Mouse (Mus musculus) forebrain, embryonic 14.5 days (tissue): Measurements from ENCODE around the gene Upk1a. TPM values are rescaled to one million over a fixed set of nuclear protein-coding genes. Genes with fewer than 3 reads are reported as not detected.
A peak's percentile ranks its signal among the peaks of the same experiment; 100 is the strongest.

Experiments used
- ATAC-seq: fragments of 200-750 bp; cut with Nextera tagmentation; 2 replicates; pipeline ENCODE4 v1.8.0; 2017; ENCODE audit warnings: mild to moderate bottlenecking, moderate library complexity
- DNase-seq: peaks from one replicate; pipeline ENCODE4 v3.0.0-alpha.2; 2015; ENCODE audit warnings: low spot score
- H3K27ac ChIP-seq: fragments of 300-500 bp; sonication (generic); 2 replicates; pipeline ENCODE4 v1.5.1; 2014; ENCODE audit warnings: low read depth, mild to moderate bottlenecking, control low read depth, low read length, moderate library complexity
- H3K27me3 ChIP-seq: fragments of 300-500 bp; sonication (generic); replicated peaks from 2 replicates; pipeline ENCODE4 v1.6.1; 2014; ENCODE audit warnings: low read length, control low read depth, mixed read lengths; ENCODE audit not compliant: control insufficient read depth, insufficient read depth
- H3K36me3 ChIP-seq: fragments of 300-500 bp; sonication (generic); 2 replicates; pipeline ENCODE4 v1.6.1; 2014; ENCODE audit warnings: low read length, control low read depth; ENCODE audit not compliant: control insufficient read depth, insufficient read depth
- H3K4me1 ChIP-seq: fragments of 300-500 bp; sonication (generic); 2 replicates; pipeline ENCODE4 v1.6.1; 2014; ENCODE audit warnings: antibody characterized with exemption, low read length, control low read depth; ENCODE audit not compliant: control insufficient read depth, insufficient read depth
- H3K4me2 ChIP-seq: fragments of 300-500 bp; sonication (generic); 2 replicates; pipeline ENCODE4 v1.6.1; 2014; ENCODE audit warnings: mild to moderate bottlenecking, control low read depth, low read length
- H3K4me3 ChIP-seq: fragments of 300-500 bp; sonication (generic); 2 replicates; pipeline ENCODE4 v1.5.1; 2014; ENCODE audit warnings: low read depth, low read length, control low read depth
- H3K9ac ChIP-seq: fragments of 300-500 bp; sonication (generic); 2 replicates; pipeline ENCODE4 v1.6.1; 2014; ENCODE audit warnings: mild to moderate bottlenecking, low read length, control low read depth, moderate library complexity
- H3K9me3 ChIP-seq: fragments of 300-500 bp; sonication (generic); replicated peaks from 2 replicates; pipeline ENCODE4 v1.6.1; 2016; ENCODE audit warnings: low read length, control low read depth, mixed read lengths; ENCODE audit not compliant: control insufficient read depth
- WGBS: fragments of 180-500 bp; shearing (Covaris S2); extraction: QIAGEN DNeasy Blood & Tissue Kit; methylation state at CpG from one replicate; pipeline ENCODE4 v1.1.7; 2014; 5-methylcytosine and 5-hydroxymethylcytosine counted together
- polyA plus RNA-seq: library from polyadenylated mRNA; unstranded; fragments of >200 nt; fragmentation: Nextera tagmentation; extraction: Ambion mirVana; gene quantifications from 2 replicates; pipeline ENCODE4 v1.2.1, GENCODE M21; 2014

Upk1a gene
- polyA plus RNA-seq, 1 experiment from 2014 or later = 0.20 TPM

DNA sequence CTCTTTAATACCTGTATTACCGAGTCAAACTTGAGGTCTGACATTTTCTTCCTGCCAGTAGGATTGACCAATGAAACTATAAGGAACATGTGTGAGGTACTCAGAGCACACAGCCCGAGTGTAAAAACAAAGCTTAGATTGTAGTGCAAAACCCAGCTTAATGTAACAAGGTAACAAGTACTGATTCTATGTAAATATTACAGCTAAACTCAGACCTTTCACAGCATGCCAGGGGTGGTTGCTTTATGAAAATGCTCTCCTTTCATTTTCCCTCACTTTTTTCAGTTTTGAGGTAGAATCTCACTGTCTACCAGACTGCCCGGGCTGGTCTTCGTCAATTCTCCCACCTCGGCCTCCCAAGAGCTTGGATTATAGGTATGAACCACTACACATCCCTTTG lies 16.6 kb downstream of the Upk1a start:
- WGBS = 82% methylated on average over 5 of the region's 5 CpGs
- no peak for ATAC-seq
- H3K9ac ChIP-seq = no peak overlapping the region

DNA sequence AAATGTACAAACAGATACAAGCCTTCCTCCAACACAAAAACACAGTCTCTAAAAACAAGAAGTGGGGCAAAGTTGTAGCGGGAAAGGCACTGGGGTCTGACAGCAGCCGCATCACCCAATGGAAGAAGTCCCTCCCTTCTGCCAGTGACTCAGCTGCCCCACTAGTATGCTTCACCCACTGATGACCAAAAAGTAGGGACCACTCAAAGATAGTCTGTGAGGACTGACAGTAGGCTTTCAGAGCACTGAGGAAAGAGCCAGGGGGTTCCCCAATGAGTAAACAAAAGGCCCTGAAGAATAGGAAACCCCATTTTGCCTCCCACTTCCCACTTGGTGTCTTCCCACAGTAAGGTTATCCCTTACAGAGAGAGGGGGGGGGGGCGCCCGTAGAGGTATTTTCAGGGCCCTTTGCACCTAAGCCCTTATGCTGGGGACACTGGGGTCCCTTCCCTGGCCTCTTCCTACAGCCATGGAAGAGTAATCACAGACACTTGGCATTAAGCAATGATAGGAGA lies 18.1 kb downstream of the Upk1a start:
- no peaks in the 10 kb centered on the region for H3K36me3 ChIP-seq
- H3K9me3 ChIP-seq = no peaks in the 10 kb centered on the region
- 67% methylated on average over 4 of the region's 4 CpGs for WGBS
- no peaks in the 10 kb centered on the region for H3K27me3 ChIP-seq
- no peaks in the 10 kb centered on the region for H3K4me1 ChIP-seq
- H3K9ac ChIP-seq = no peak overlapping the region
- H3K27ac ChIP-seq = no peak overlapping the region
- no peak overlapping the region for H3K4me3 ChIP-seq
- ATAC-seq = no peak
- no peak for DNase-seq
- no peak overlapping the region for H3K4me2 ChIP-seq

More for the DNA sequence above, 16.6 kb downstream of the Upk1a start:
- no peaks in the 10 kb centered on the region for H3K9me3 ChIP-seq
- H3K4me2 ChIP-seq = no peak overlapping the region
- DNase-seq = no peak
- H3K27ac ChIP-seq = no peak overlapping the region
- H3K4me1 ChIP-seq = no peaks in the 10 kb centered on the region
- no peaks in the 10 kb centered on the region for H3K27me3 ChIP-seq
- H3K4me3 ChIP-seq = no peak overlapping the region
- no peaks in the 10 kb centered on the region for H3K36me3 ChIP-seq

DNA sequence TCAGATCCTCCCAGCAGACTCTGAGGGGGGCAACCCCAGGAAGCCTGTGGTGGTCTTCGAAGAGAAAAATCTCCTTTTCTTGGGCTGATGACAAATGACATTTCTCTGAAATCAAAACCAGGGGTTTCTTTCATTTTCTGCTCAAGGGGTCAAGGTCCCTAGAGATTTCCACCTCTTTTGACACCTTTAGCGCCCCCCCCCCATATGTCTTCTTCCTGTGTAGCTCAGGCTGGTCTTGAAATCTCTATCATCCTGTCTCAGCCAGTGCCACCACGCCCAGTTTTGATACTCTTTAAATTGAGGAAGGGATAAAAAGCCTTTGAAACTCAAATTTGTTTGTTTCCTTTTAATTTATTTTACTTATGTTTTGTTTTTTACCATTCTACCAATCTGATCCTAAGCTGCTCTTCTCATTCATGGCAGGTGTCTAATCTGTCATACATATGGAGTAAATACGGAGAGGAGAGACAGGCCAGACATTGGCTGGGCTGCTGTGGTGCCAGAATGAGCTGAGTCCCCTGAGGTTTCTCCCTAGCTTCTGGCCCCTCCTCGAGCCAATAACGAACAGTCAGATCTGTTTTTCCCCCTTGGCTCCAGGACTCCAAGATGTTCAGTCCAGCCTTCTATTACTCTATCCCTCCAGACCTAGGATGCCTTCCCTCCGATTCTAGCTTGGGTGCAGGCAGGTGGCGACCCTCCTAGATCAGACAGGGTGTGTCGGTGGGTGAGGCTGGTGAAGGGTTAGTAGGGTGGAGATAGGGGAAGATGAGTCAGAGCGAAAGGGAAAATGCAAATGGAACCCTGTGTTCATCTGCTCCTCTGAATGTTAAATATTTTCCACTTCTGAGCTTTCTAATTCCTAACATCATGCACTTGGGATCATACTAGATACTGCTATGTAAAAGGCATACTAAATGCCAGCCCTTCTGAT lies 18.8 kb downstream of the Upk1a start:
- no peak for DNase-seq
- Histone ChIP-seq H3K27me3 (no peaks in the 10 kb centered on the region), H3K4me3 (no peak overlapping the region), H3K27ac (no peak overlapping the region), H3K4me2 (no peak overlapping the region), H3K36me3 (no peaks in the 10 kb centered on the region), H3K4me1 (no peaks in the 10 kb centered on the region), H3K9ac (no peak overlapping the region), H3K9me3 (no peaks in the 10 kb centered on the region)
- no peak for ATAC-seq
- 75% methylated on average over 10 of the region's 10 CpGs for WGBS

DNA sequence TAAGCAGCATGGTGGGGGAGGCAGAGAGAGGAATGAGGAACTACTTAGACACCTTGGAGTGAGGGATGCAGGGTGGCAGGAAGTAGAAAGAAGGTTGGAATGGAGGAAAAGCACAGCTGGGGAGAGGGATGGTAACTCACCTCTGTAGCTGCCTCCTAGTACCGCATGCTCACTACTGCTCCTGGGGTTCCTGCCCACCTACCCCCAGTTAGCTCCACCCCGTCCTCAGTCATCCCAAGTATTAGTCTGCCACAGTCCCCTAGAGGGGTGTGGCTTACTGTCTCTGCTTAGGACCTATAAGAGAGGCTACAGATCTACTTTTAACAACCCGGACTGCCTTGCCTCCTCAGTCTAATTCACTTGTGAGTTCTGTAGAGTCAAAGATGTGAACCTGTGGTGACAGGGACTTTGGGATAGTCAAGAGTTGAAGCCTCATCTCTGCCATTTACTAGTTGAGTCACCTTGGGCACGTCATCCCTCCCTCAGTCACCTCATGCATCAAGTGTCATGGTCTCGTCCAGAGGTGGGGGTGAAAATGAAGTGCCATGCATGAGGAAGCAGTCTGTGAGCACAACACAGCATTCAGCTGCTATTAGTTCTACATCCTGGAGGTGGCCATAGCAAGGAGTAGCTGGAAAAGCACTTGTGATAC lies 19.7 kb downstream of the Upk1a start:
- no peaks in the 10 kb centered on the region for H3K27me3 ChIP-seq
- DNase-seq (no peak), ATAC-seq (no peak)
- 58% methylated on average over 5 of the region's 5 CpGs for WGBS
- H3K4me1 ChIP-seq = no peaks in the 10 kb centered on the region
- H3K27ac ChIP-seq = no peak overlapping the region
- H3K9ac ChIP-seq = no peak overlapping the region
- no peak overlapping the region for H3K4me3 ChIP-seq
- H3K36me3 ChIP-seq = no peaks in the 10 kb centered on the region
- H3K4me2 ChIP-seq = no peak overlapping the region
- no peaks in the 10 kb centered on the region for H3K9me3 ChIP-seq

DNA sequence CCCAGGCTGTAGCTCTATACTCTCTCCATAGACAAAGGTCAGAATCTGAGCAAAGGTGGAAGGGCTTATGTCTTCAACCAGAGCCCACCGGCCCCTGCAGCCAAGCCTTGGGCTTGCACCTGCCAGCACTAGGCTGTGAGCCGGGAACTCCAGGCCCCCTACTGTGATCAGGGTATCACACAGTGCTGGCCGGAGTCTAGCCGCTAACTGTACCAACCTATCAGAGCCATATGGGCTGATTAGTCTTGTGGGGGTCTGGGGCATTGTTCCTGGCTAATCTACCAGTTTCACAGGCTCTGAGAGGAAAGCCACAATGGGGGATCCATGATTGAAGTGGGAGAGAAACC lies 21.1 kb downstream of the Upk1a start:
- Histone ChIP-seq H3K9me3 (no peaks in the 10 kb centered on the region), H3K4me3 (no peak overlapping the region), H3K27me3 (no peaks in the 10 kb centered on the region), H3K9ac (peak overlapping the region; percentile 29; the same call in 1 of the 2 replicates), H3K4me2 (no peak overlapping the region), H3K36me3 (peaks cover 5% of the 10 kb centered on the region), H3K4me1 (peaks cover 7% of the 10 kb centered on the region), H3K27ac (no peak overlapping the region)
- WGBS = 14% methylated on average over 4 of the region's 4 CpGs
- no peak for DNase-seq
- no peak for ATAC-seq

DNA sequence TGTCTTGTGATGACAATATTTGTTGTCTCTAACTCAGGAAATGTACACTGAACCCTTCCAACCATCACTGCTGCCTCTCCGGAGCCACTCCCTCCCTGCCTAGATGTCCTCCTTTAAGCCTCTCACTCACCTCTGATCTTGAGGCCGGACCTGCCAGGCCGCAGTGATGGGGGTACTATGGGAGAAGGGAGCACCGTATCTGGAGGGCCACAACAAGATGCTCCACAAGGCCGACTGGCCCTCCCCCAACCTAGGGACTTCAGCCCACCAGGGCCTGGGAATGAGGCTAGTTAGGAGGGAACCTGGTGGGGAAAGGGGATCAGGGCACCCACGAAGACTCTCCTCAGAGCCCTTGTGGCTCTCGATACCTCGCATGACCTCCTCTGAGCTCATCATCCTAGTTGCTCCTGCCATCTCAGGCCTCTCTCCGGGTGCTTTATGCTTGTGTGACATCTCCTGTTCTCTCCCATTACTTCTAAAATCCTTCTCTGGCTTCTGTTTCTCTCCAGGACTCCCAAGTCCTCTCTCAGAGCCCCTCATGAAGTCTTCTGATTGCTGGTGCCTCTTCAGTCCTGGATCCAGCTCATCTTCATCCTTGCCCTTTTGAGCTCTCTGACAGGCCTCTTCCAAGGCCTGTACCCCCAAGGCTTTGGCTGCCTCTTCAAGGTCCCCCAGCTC lies 21.6 kb downstream of the Upk1a start:
- H3K4me1 ChIP-seq = peaks cover 7% of the 10 kb centered on the region
- H3K4me2 ChIP-seq = no peak overlapping the region
- 89% methylated on average over 9 of the region's 9 CpGs for WGBS
- no peak overlapping the region for H3K4me3 ChIP-seq
- peak overlapping the region; percentile 29; the same call in 1 of the 2 replicates for H3K9ac ChIP-seq
- H3K9me3 ChIP-seq = no peaks in the 10 kb centered on the region
- H3K27ac ChIP-seq = no peak overlapping the region
- ATAC-seq (no peak), DNase-seq (no peak)
- H3K27me3 ChIP-seq = no peaks in the 10 kb centered on the region
- H3K36me3 ChIP-seq = peaks cover 10% of the 10 kb centered on the region

DNA sequence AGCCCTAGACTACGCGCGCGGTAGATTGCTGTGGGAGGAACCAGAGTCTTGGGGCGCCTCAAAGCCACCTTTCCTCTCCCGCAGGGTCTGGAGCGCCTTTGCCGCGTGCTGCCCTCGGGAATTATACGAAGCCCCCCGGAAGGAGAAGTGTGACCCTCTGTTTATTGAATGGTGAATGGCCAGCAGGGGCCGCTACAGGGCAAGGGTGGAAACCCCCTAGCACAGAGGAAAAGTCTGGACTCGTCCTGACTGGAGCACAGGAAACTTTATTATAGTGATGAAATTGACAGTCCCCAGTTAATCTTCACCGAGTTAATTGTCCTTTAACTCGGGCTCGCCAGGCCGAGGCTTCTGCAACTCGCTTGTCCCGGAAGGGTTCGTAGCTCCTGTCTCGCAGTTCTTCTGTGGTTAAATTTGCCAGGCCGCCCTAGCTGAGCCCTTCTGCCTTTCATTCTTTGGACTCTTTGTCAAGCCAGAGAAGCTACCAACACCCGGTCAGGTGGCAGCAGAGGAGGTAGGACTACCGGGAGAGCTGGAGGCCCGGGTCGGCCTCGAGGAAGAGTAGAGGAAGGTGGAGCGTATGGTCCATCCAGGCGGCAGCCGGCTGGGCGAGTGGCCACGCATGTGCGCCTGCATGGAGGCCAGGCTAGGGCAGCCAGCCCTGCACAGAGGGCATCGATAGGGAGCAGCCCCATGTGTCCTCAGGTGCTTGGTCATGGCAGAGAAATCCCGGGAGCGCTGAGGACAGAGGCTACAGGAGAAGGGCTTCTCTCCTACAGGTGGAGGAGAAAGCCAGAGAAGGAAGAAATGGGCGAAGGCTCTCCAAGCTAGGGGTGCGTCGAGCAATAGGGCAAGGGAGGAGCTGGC lies 23.0 kb downstream of the Upk1a start:
- peak overlapping the region; percentile 98 for H3K4me3 ChIP-seq
- H3K9me3 ChIP-seq = no peaks in the 10 kb centered on the region
- peak; percentile 71 for ATAC-seq
- H3K4me2 ChIP-seq = peak overlapping the region; percentile 95
- peaks cover 24% of the 10 kb centered on the region for H3K36me3 ChIP-seq
- H3K27me3 ChIP-seq = no peaks in the 10 kb centered on the region
- WGBS = 32% methylated on average over 39 of the region's 40 CpGs
- H3K9ac ChIP-seq = peak overlapping the region; percentile 97
- DNase-seq = peak; percentile 92
- H3K27ac ChIP-seq = peak overlapping the region; percentile 92
- peaks cover 7% of the 10 kb centered on the region for H3K4me1 ChIP-seq
